In the genomic region with DNA sequence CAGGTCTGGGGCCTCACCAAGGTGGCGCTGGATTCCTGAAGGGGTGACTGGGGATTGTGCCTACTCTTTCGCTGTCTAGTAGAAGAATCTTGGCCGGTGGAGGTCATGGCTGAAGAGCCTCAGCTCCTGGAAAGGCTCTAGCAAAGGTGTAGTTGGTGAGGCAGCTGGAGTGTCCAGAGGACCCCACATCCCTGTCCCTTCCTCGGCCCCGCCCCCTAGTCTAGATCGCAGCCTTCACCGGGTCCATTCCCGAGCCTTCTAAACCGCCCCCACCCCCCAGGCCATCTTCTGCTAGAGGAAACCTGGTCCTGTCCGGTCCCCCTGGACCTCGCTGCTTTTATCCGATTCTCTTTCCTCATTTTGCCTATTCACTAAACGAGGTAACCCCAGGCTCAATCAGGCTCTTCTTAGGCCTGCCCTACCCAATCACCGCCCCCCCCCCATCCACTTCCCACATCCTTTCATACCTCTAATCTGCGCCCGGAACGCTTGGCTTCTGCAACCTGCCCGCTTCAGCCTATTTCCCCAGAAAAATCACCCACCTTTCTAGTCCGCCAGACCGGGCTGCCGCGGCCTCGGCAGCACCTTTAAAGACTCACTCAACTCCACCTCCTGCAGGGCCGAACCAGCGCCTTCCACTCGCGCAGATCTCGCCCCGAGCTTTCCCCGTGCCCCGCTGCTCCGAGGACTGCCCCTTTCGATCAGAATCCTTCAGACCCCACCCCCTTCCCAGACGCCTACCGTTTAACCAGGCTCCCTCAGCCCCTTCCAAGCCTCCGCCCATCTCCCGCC, we compare ENCODE assay signal across 8 mouse cellular contexts. TPM values are rescaled to one million over a fixed set of nuclear protein-coding genes. Genes with fewer than 3 reads are reported as not detected.
DNase-seq lines count a peak whose midpoint lies in the region; ATAC-seq and TF ChIP-seq lines count a peak whose summit lies in the region.

A gene (minus strand): TSS at position 782 of the 792 bp plus-strand sequence.

- no peaks in the 10 kb centered on the region for H3K27me3 ChIP-seq in embryonic facial prominence, embryonic 12.5 days
- no peaks in the 10 kb centered on the region for H3K27me3 ChIP-seq in midbrain, embryonic 15.5 days (replicated peaks)

- peak within 1 kb of the TSS; percentile 83 for H3K9ac ChIP-seq in ES-E14 (ENCODE audit: insufficient read depth, low read depth, low read length, poor library complexity, severe bottlenecking)
- peak within 1 kb of the TSS; percentile 52 for H3K9ac ChIP-seq in embryonic facial prominence, embryonic 12.5 days
- H3K9ac ChIP-seq in midbrain, embryonic 15.5 days = peak within 1 kb of the TSS; percentile 41

- peak within 1 kb of the TSS; percentile 81 to 94 for H3K4me3 ChIP-seq in ES-E14 (ENCODE audit: insufficient read depth in 1 of 2, low read depth in 1 of 2, low read length in 2 of 2, poor library complexity in 1 of 2, severe bottlenecking in 1 of 2)
- peak within 1 kb of the TSS; percentile 40 for H3K4me3 ChIP-seq in embryonic facial prominence, embryonic 12.5 days
- H3K4me3 ChIP-seq in midbrain, embryonic 15.5 days = peak within 1 kb of the TSS; percentile 44

- ATAC-seq in cerebellum, adult (ENCODE audit: insufficient number of reproducible peaks, low FRiP score, low TSS enrichment) = no peak
- peak; percentile 44 for ATAC-seq in embryonic facial prominence, embryonic 12.5 days (ENCODE audit: insufficient number of reproducible peaks, insufficient read depth, low FRiP score, low TSS enrichment)
- ATAC-seq in midbrain, embryonic 15.5 days (replicated peaks) = peak; percentile 29
- ATAC-seq in megakaryocyte-erythroid progenitor cell, adult 5-6 weeks (replicated peaks; ENCODE audit: low FRiP score, low TSS enrichment, poor library complexity, severe bottlenecking) = no peak

- H3K4me2 ChIP-seq in embryonic facial prominence, embryonic 12.5 days (replicated peaks) = peak within 1 kb of the TSS; percentile 54
- H3K4me2 ChIP-seq in midbrain, embryonic 15.5 days = peak within 1 kb of the TSS; percentile 55

- H3K4me1 ChIP-seq in ES-E14 (ENCODE audit: control insufficient read depth in 2 of 2, insufficient read depth in 2 of 2, low read length in 2 of 2, poor library complexity in 1 of 2) = peaks cover 0 to 2% of the 10 kb centered on the region in 2 experiments; a peak in 1 of 4 replicates
- peaks cover 3% of the 10 kb centered on the region; the same call in 1 of the 2 replicates for H3K4me1 ChIP-seq in embryonic facial prominence, embryonic 12.5 days
- peaks cover 8% of the 10 kb centered on the region; the same call in 1 of the 2 replicates for H3K4me1 ChIP-seq in midbrain, embryonic 15.5 days

- 15% methylated on average over 36 of the region's 37 CpGs for WGBS in embryonic facial prominence, embryonic 12.5 days
- 25% methylated on average over 37 of the region's 37 CpGs for WGBS in midbrain, embryonic 15.5 days

- peak; percentile 20 to 36 for DNase-seq in cerebellum, adult 18-20 months
- no peak for DNase-seq in ES-E14 (ENCODE audit: low read depth, low spot score)
- DNase-seq in heart, postnatal 4 days = peak; percentile 8
- peak in 1 of 2 experiments; percentile 8 for DNase-seq in layer of hippocampus, postnatal 10 days (ENCODE audit: low spot score in 2 of 2)

- no peaks in the 10 kb centered on the region for H3K9me3 ChIP-seq in ES-E14 (ENCODE audit: control insufficient read depth, insufficient read depth, low read depth, low read length)
- H3K9me3 ChIP-seq in embryonic facial prominence, embryonic 12.5 days = no peaks in the 10 kb centered on the region
- H3K9me3 ChIP-seq in midbrain, embryonic 15.5 days = no peaks in the 10 kb centered on the region

- peaks cover 15% of the 10 kb centered on the region for H3K36me3 ChIP-seq in ES-E14 (ENCODE audit: control insufficient read depth, insufficient read depth, low read length, poor library complexity, severe bottlenecking)
- 0 out of 2 replicates have a peak, but pooled peaks cover 4% of the 10 kb centered on the region for H3K36me3 ChIP-seq in embryonic facial prominence, embryonic 12.5 days
- no peaks in the 10 kb centered on the region for H3K36me3 ChIP-seq in midbrain, embryonic 15.5 days (replicated peaks)

- in situ Hi-C loops in ES-E14 (cut with MboI; ENCODE audit: low sequenced_read_pairs in 2 of 2, unreplicated experiment in 2 of 2) = no loop called here

- peak within 1 kb of the TSS; percentile 73 for H3K27ac ChIP-seq in ES-E14 (ENCODE audit: insufficient read depth, low read depth, low read length, poor library complexity, severe bottlenecking)
- 0 out of 2 replicates have a peak within 1 kb of the TSS, but pooled peaks have one; percentile 8 for H3K27ac ChIP-seq in embryonic facial prominence, embryonic 12.5 days
- H3K27ac ChIP-seq in midbrain, embryonic 15.5 days = peak within 1 kb of the TSS; percentile 74

TF ChIP-seq in ES-E14, 5 proteins besides CTCF, POLR2A, EP300 and RAD21:
- TF ChIP-seq ZC3H11A (IDR thresholded peaks at IDR 0.05; ENCODE audit: borderline replicate concordance, low read depth, low read length) (no peak), ZNF384 (IDR thresholded peaks at IDR 0.05; ENCODE audit: low read depth, low read length) (no peak), HCFC1 (IDR thresholded peaks at IDR 0.05; ENCODE audit: borderline replicate concordance, insufficient read depth, low read length) (no peak), CHD2 (IDR thresholded peaks at IDR 0.05; ENCODE audit: low read depth, low read length) (no peak), MAFK (IDR thresholded peaks at IDR 0.05; ENCODE audit: insufficient read depth, low read depth, low read length) (no peak)
TF ChIP-seq in ES-E14: peak in this region for 0.

RNA-seq across cellular contexts. Expression of the gene that starts here (rescaled TPM):
- total RNA-seq in ES-E14 (2012; rRNA removed) = 54.6 and 98.5 TPM in 2 replicates
- 49.3 and 53.7 TPM in 2 replicates for polyA plus RNA-seq in embryonic facial prominence, embryonic 12.5 days (2016; fragmentation: Nextera tagmentation; extraction: Ambion mirVana)
- 10 to 100 TPM; 30.3 to 32.8 TPM for total RNA-seq in heart, postnatal 4 days (2021)
- 10 to 100 TPM; 59.2 to 60.6 TPM for total RNA-seq in layer of hippocampus, postnatal 10 days (2021)
- 76.8 and 79.0 TPM in 2 replicates for polyA plus RNA-seq in midbrain, embryonic 15.5 days (2015; fragmentation: Nextera tagmentation; extraction: Ambion mirVana)
- total RNA-seq in megakaryocyte-erythroid progenitor cell, adult 5-6 weeks (2014; fragmentation: Nextera tagmentation) = 9.8 and 9.9 TPM in 2 replicates
- total RNA-seq in megakaryocyte-erythroid progenitor cell, adult 5-6 weeks (2017) = 9.1 and 11.8 TPM in 2 replicates

Comparison
In these comparisons a context has a peak if more than half of its experiments do, and no peak if none do; other contexts are left out.
1. ATAC-seq: peak in embryonic facial prominence, embryonic 12.5 days (single experiment) and midbrain, embryonic 15.5 days (single experiment); none in cerebellum, adult (single experiment) and megakaryocyte-erythroid progenitor cell, adult 5-6 weeks (single experiment).
2. H3K27ac ChIP-seq: peak in every context shown above with its lines; median percentile 74 in midbrain, embryonic 15.5 days; 73 in ES-E14; 8 in embryonic facial prominence, embryonic 12.5 days.
3. Peak in every context shown above with its lines, with median percentiles within 50 percentile points of each other: H3K4me3 ChIP-seq and H3K9ac ChIP-seq.